Mouse (Mus musculus) urinary bladder, postnatal 10 days (tissue): ENCODE measurements around the gene Zfp599.

Source experiments
- DNase-seq: peaks from one replicate; pipeline ENCODE4 v3.0.0; 2022; ENCODE audit warnings: low spot score

The Zfp599 gene

DNA sequence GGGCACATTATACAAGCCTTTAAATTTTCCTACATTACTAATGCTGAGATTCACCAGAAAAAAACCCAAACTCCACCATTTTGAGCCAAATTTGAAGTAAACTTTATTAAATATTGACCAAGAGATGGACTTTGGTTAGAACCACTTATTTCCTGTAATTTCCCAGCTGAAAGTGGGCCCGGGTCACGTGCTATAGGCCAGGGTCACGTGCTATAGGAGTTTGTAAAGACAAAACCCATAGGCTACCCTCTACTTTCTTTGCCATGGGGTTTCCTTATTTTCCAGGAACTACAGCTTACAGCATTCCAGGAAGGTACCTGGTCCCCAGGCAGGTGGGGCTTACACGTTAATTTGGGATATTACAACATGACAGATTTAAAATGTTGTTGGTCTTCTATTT, 35.6 kb downstream of the Zfp599 start:
- DNase-seq, result no peak

DNA sequence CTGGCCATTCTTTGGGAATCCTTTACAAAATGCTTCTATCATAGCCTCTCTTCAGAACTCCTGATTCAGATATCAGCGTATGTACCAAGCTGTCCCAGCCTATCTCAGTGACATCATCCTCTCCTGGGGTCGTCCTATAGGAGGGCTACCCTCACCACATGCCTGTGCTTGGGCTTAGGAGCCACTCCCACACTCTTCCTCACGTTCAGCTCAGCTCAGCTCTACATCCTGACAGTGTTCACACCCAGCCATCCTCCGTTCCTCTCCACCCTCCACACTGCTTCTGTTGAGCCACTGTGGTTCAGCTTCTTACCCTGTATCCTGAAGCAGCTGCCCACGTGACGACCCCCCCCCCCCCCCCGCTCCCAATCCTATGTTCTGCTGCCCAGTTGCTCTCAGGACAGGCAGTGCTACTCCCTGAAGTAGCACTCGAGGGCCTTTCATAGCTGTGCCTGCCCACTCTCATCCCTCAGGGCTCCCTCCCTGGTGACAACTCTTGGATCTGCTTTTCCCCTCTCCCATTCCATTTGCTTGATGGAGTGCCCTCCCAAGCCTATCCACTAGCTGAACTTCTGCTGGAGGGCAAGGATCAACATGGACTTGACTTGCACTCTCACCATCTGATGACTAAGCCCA, 41.7 kb downstream of the Zfp599 start:
- no peak for DNase-seq

DNA sequence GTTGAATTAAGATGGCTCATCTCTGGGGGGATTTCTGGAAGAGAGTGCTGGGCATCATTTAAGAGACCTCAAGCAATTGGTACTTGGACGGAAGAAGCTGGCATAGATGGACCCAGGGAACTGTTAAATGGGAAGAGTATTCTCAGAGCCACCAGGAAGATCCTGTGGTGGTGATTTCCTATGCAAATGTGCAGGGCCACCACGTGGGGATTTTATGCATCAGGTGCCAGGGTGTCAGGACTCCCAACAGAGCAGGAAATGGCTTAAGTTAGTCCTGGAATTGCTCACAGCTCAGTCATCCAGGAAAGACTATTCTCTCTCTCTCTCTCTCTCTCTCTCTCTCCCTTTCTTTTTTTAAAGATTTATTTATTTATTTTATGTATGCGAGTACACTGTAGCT, 43.0 kb downstream of the Zfp599 start:
- DNase-seq, result no peak

DNA sequence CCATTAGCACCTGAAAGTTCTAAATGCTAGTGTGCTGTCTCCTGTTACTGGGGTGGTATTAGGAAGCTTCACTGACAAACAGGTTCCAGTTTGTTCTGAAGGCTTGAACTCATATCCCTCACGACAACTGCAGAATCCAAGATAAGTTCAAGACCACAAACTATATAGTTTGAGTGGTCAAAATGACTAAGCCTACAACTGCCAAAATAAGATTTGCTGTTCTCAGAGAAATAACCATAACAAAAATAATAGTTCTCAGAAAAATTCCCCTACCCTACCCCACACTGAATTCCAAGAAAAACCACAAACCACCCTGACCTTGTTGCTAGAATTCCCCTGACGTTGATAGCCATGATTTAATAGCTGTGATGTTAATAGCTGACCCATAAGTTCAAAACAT, 45.1 kb downstream of the Zfp599 start:
- no peak for DNase-seq

DNA sequence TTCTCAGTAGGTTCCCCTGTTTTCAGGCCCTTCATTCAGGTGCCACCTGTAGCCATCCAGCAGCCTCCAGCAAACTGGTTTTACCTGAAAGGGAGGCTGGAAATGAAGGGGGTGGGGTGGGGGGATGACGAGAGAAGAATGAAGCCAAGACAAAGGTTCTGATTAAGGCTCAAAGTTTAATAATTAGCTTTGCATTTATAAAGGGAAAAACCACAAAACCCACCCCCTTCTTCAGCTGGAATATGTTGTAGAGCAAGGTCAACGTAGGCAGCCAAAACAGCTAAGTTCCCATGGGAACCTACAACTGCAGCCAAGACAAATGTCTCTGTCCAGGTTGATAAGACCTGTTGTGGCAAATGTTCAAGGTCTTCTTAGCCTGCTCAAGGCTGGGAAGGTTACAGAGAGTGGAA, 45.9 kb downstream of the Zfp599 start:
- DNase-seq, result no peak
